Mouse (Mus musculus) forebrain, embryonic 15.5 days (tissue): ENCODE measurements around the gene Efcab2. TPM values are rescaled to one million over a fixed set of nuclear protein-coding genes. Genes with fewer than 3 reads are reported as not detected.

ENCODE experiments used
- ATAC-seq: fragments of 200-750 bp; cut with Nextera tagmentation; replicated peaks from 2 replicates; pipeline ENCODE4 v1.8.0; 2017; ENCODE audit warnings: mild to moderate bottlenecking, moderate TSS enrichment, moderate library complexity
- H3K27ac ChIP-seq: fragments of 300-500 bp; sonication (generic); replicated peaks from 2 replicates; pipeline ENCODE4 v1.5.1; 2015; ENCODE audit warnings: mild to moderate bottlenecking, inconsistent platforms
- H3K27me3 ChIP-seq: fragments of 300-500 bp; sonication (generic); 2 replicates; pipeline ENCODE4 v1.6.1; 2015; ENCODE audit warnings: inconsistent platforms
- H3K36me3 ChIP-seq: fragments of 300-500 bp; sonication (generic); 2 replicates; pipeline ENCODE4 v1.6.1; 2015; ENCODE audit warnings: mild to moderate bottlenecking, inconsistent platforms
- H3K4me1 ChIP-seq: fragments of 300-500 bp; sonication (generic); 2 replicates; pipeline ENCODE4 v1.6.1; 2015; ENCODE audit warnings: inconsistent platforms
- H3K4me2 ChIP-seq: fragments of 300-500 bp; sonication (generic); replicated peaks from 2 replicates; pipeline ENCODE4 v1.6.1; 2015; ENCODE audit warnings: mild to moderate bottlenecking, inconsistent platforms
- H3K4me3 ChIP-seq: fragments of 300-500 bp; sonication (generic); 2 replicates; pipeline ENCODE4 v1.5.1; 2015; ENCODE audit warnings: mild to moderate bottlenecking, inconsistent platforms
- H3K9ac ChIP-seq: fragments of 300-500 bp; sonication (generic); replicated peaks from 2 replicates; pipeline ENCODE4 v1.6.1; 2015; ENCODE audit warnings: mild to moderate bottlenecking, inconsistent platforms
- H3K9me3 ChIP-seq: fragments of 300-500 bp; sonication (generic); 2 replicates; pipeline ENCODE4 v1.6.1; 2016; ENCODE audit warnings: inconsistent platforms
- WGBS: fragments of 180-500 bp; shearing (Covaris S2); methylation state at CpG from one replicate; pipeline ENCODE4 v1.1.7; 2015; ENCODE audit warnings: mixed read lengths; 5-methylcytosine and 5-hydroxymethylcytosine counted together
- microRNA-seq: library from miRNA; unstranded; fragments of <30 nt; microRNA quantifications from one replicate; pipeline ENCODE4, GENCODE M21; 2016
- polyA plus RNA-seq: library from polyadenylated mRNA; unstranded; fragments of >200 nt; fragmentation: Nextera tagmentation; extraction: Ambion mirVana; gene quantifications from 2 replicates; pipeline ENCODE4 v1.2.1, GENCODE M21; 2015

Gene Efcab2
- polyA plus RNA-seq, 1 experiment from 2014 or later: 8.2 TPM

DNA sequence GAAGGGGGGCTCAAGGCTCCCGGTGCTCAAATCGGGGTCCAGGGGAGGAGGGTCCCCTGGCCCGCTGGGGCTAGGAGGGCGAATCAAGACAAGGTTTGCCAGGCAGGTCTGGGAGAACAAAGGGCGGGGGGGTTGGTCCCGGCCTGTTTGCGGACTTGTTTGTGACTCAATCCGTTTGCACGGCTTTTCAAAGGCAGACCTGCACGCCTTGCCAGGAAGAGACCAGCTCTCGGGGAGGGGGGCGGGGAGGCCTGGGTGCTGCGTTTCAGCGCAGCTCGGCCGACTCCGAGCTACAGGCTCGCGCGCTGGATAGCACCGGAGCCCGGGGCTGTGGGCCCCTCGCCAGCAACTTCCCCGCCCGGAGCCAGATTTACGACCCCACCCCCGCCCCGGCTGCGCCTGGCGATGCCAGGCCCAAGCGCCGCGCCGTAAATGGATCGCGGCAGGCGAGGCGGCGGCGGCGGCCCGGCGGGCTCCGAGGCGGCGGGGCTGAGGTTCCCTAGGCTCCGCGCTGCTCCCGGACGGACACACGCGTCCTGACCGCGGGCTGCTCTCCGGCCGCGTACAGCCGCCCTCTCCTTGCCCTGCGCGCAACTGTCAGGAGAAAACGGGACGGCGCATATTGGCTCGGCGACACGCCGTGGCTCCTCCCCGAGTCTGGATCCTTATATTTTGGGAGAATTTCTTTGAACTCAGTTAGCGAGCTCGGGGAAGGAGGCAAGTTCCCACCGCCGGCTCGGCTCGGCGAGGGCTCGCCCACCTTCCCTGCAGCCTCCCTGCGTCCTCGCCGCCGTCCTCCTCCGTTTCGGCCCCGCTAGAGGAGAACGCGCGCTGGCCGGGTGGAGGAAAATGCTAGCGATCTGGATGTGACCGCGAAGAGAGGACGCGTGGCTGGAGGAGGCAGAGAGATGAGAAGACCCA lies 122.8 kb downstream of the Efcab2 start, which contains the start of gene Kif26b:
TSS of gene Kif26b (plus strand) at position 695 of the 921 bp plus-strand sequence.
- WGBS: under 1% methylated on average over 92 of the region's 92 CpGs
- peak within 1 kb of the TSS; percentile 78 for H3K4me3 ChIP-seq
- H3K9me3 ChIP-seq: no peaks in the 10 kb centered on the region
- peak within 1 kb of the TSS; percentile 73 for H3K9ac ChIP-seq
- peak within 1 kb of the TSS; percentile 70 for H3K27ac ChIP-seq
- H3K4me1 ChIP-seq: peaks cover 36% of the 10 kb centered on the region
- peak within 1 kb of the TSS; percentile 100 for H3K4me2 ChIP-seq
- H3K36me3 ChIP-seq: no peaks in the 10 kb centered on the region
- peak; percentile 59 for ATAC-seq
- H3K27me3 ChIP-seq: peaks cover 12% of the 10 kb centered on the region

GRCm38 (mm10) chr1:178529512-178530300 lies 123.8 kb downstream of the Efcab2 start:
- peak; percentile 7; the same call in 1 of the 2 replicates for ATAC-seq
- WGBS: under 1% methylated on average over 38 of the region's 38 CpGs

DNA sequence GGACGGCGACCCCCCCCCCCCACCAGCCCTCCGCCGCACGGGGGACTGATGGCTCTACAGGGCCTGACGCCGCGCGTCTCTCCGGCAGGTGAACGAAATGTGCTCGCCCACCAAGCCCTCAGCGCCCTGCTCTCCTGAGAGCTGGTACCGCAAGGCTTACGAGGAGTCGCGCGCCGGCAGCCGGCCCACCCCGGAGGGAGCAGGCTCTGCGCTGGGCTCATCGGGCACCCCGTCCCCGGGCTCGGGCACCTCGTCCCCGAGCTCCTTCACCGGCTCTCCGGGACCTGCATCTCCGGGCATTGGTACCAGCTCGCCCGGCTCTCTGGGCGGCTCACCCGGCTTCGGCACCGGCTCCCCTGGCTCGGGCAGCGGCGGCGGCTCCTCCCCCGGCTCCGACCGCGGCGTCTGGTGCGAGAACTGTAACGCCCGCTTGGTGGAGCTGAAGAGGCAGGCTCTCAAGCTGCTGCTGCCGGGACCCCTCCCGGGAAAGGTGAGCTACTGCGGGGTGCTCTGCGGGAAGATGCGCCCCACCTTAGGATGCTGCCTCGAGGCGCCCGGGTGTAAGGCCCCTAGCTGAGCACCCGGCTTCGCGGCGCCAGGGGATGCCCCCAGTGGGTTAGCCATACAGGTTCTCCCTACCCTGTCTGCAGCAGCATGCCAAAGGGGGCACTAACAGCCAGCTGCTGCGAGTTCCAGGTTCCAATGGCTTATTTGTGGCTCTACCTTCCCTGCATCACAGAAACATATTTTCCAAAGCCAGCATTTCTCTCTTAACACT lies 124.6 kb downstream of the Efcab2 start:
- peaks cover 12% of the 10 kb centered on the region for H3K27me3 ChIP-seq
- peak overlapping the region; percentile 73 for H3K9ac ChIP-seq
- under 1% methylated on average over 59 of the region's 62 CpGs for WGBS
- peak; percentile 55 for ATAC-seq
- H3K36me3 ChIP-seq: no peaks in the 10 kb centered on the region
- peaks cover 36% of the 10 kb centered on the region for H3K4me1 ChIP-seq
- H3K27ac ChIP-seq: no peak overlapping the region
- H3K9me3 ChIP-seq: no peaks in the 10 kb centered on the region
- peak overlapping the region; percentile 78 for H3K4me3 ChIP-seq
- H3K4me2 ChIP-seq: peak overlapping the region; percentile 100

More at GRCm38 (mm10) chr1:178529512-178530300, 123.8 kb downstream of the Efcab2 start:
- Histone ChIP-seq H3K4me3 (peak overlapping the region; percentile 78), H3K4me1 (peaks cover 36% of the 10 kb centered on the region), H3K27me3 (peaks cover 12% of the 10 kb centered on the region), H3K4me2 (peak overlapping the region; percentile 100), H3K9ac (peak overlapping the region; percentile 73), H3K27ac (peak overlapping the region; percentile 70; the same call in 1 of the 2 replicates), H3K9me3 (no peaks in the 10 kb centered on the region), H3K36me3 (no peaks in the 10 kb centered on the region)

Small RNAs within 50 kb of the gene (microRNA-seq; reads per million reads assigned to microRNA genes)
- not detected for gene Gm27458

Other genes with a start within 250 kb of the Efcab2 start
- 20.0 and 23.4 TPM in 2 replicates for gene Desi2, start 218.7 kb upstream of the Efcab2 start, polyA plus RNA-seq
- 140 and 150 TPM in 2 replicates for gene Cox20, start 87.0 kb upstream of the Efcab2 start, polyA plus RNA-seq
- 410 and 421 TPM in 2 replicates for gene Hnrnpu, start 68.3 kb upstream of the Efcab2 start, polyA plus RNA-seq
- 4.3 and 4.5 TPM in 2 replicates for gene Kif26b, start 123.0 kb downstream of the Efcab2 start, polyA plus RNA-seq